Mouse (Mus musculus) hindbrain, embryonic 15.5 days (tissue): ENCODE measurements at regions not wholly inside any gene's neighbourhood (a gene's known extent, or its start where the extent isn't known, plus 50 kb on each side); places are given as distances from the start of the nearest gene placed in this dataset.

Experiments used
- ATAC-seq: fragments of 200-750 bp; cut with Nextera tagmentation; 2 replicates; pipeline ENCODE4 v1.8.0; 2017; ENCODE audit warnings: low read depth, moderate number of reproducible peaks, moderate TSS enrichment; ENCODE audit not compliant: low FRiP score
- H3K27ac ChIP-seq: fragments of 300-500 bp; sonication (generic); replicated peaks from 2 replicates; pipeline ENCODE4 v1.5.1; 2015; ENCODE audit warnings: mild to moderate bottlenecking, inconsistent platforms
- H3K27me3 ChIP-seq: fragments of 300-500 bp; sonication (generic); 2 replicates; pipeline ENCODE4 v1.6.1; 2015; ENCODE audit warnings: control low read depth, inconsistent platforms
- H3K36me3 ChIP-seq: fragments of 300-500 bp; sonication (generic); 2 replicates; pipeline ENCODE4 v1.6.1; 2015; ENCODE audit warnings: control low read depth, inconsistent platforms
- H3K4me1 ChIP-seq: fragments of 300-500 bp; sonication (generic); replicated peaks from 2 replicates; pipeline ENCODE4 v1.6.1; 2015; ENCODE audit warnings: control low read depth, inconsistent platforms
- H3K4me2 ChIP-seq: fragments of 300-500 bp; sonication (generic); 2 replicates; pipeline ENCODE4 v1.6.1; 2015; ENCODE audit warnings: moderate library complexity, mild to moderate bottlenecking, inconsistent platforms
- H3K4me3 ChIP-seq: fragments of 300-500 bp; sonication (generic); 2 replicates; pipeline ENCODE4 v1.5.1; 2015; ENCODE audit warnings: mild to moderate bottlenecking, inconsistent platforms
- H3K9ac ChIP-seq: fragments of 300-500 bp; sonication (generic); 2 replicates; pipeline ENCODE4 v1.6.1; 2015; ENCODE audit warnings: inconsistent platforms
- H3K9me3 ChIP-seq: fragments of 300-500 bp; sonication (generic); 2 replicates; pipeline ENCODE4 v1.6.1; 2016; ENCODE audit warnings: control low read depth, inconsistent platforms
- WGBS: fragments of 180-500 bp; shearing (Covaris S2); methylation state at CpG from one replicate; pipeline ENCODE4 v1.1.7; 2015; 5-methylcytosine and 5-hydroxymethylcytosine counted together

GRCm38 (mm10) chr10:29921658-29922057 lies 278.7 kb downstream of the Cenpw start:
- Histone ChIP-seq H3K36me3 (no peaks in the 10 kb centered on the region), H3K4me3 (no peak overlapping the region), H3K27ac (no peak overlapping the region), H3K4me2 (no peak overlapping the region), H3K4me1 (no peaks in the 10 kb centered on the region), H3K9me3 (no peaks in the 10 kb centered on the region), H3K9ac (no peak overlapping the region), H3K27me3 (no peaks in the 10 kb centered on the region)
- no peak for ATAC-seq
- WGBS: 45% methylated on average over 4 of the region's 4 CpGs

- Histone ChIP-seq H3K9ac (no peak overlapping the region), H3K36me3 (no peaks in the 10 kb centered on the region), H3K4me2 (no peak overlapping the region), H3K9me3 (no peaks in the 10 kb centered on the region), H3K27ac (no peak overlapping the region), H3K4me1 (no peaks in the 10 kb centered on the region), H3K4me3 (no peak overlapping the region), H3K27me3 (no peaks in the 10 kb centered on the region)
- no peak for ATAC-seq
- 56% methylated on average over 1 of the region's 1 CpGs for WGBS
Measured at GRCm38 (mm10) chr10:29897780-29898363, 302.5 kb downstream of the Cenpw start.

- Histone ChIP-seq H3K4me2 (no peak overlapping the region), H3K4me3 (no peak overlapping the region), H3K27ac (no peak overlapping the region), H3K9ac (no peak overlapping the region), H3K9me3 (no peaks in the 10 kb centered on the region), H3K27me3 (no peaks in the 10 kb centered on the region), H3K4me1 (no peaks in the 10 kb centered on the region), H3K36me3 (no peaks in the 10 kb centered on the region)
- no peak for ATAC-seq
Measured at GRCm38 (mm10) chr10:29864566-29864965, 328.9 kb upstream of the Rspo3 start.

- ATAC-seq: no peak
- H3K9me3 ChIP-seq: no peaks in the 10 kb centered on the region
- H3K36me3 ChIP-seq: no peaks in the 10 kb centered on the region
- H3K4me1 ChIP-seq: no peaks in the 10 kb centered on the region
- no peaks in the 10 kb centered on the region for H3K27me3 ChIP-seq
- no peak overlapping the region for H3K4me2 ChIP-seq
- H3K4me3 ChIP-seq: no peak overlapping the region
- no peak overlapping the region for H3K27ac ChIP-seq
- WGBS: 2% methylated on average over 2 of the region's 2 CpGs
- no peak overlapping the region for H3K9ac ChIP-seq
Measured at GRCm38 (mm10) chr10:29855749-29856313, 320.2 kb upstream of the Rspo3 start.

- Histone ChIP-seq H3K4me1 (no peaks in the 10 kb centered on the region), H3K9ac (no peak overlapping the region), H3K4me2 (no peak overlapping the region), H3K27me3 (no peaks in the 10 kb centered on the region), H3K9me3 (no peaks in the 10 kb centered on the region), H3K4me3 (no peak overlapping the region), H3K27ac (no peak overlapping the region), H3K36me3 (no peaks in the 10 kb centered on the region)
- WGBS: 60% methylated on average over 2 of the region's 2 CpGs
- ATAC-seq: no peak
Measured at GRCm38 (mm10) chr10:29852516-29852915, 316.8 kb upstream of the Rspo3 start.

- no peaks in the 10 kb centered on the region for H3K36me3 ChIP-seq
- 75% methylated on average over 5 of the region's 5 CpGs for WGBS
- no peak overlapping the region for H3K27ac ChIP-seq
- H3K9ac ChIP-seq: no peak overlapping the region
- no peaks in the 10 kb centered on the region for H3K27me3 ChIP-seq
- H3K4me2 ChIP-seq: no peak overlapping the region
- no peaks in the 10 kb centered on the region for H3K4me1 ChIP-seq
- H3K4me3 ChIP-seq: no peak overlapping the region
- no peaks in the 10 kb centered on the region for H3K9me3 ChIP-seq
- ATAC-seq: no peak
Measured at GRCm38 (mm10) chr10:29824939-29825658, 289.4 kb upstream of the Rspo3 start.

- Histone ChIP-seq H3K36me3 (no peaks in the 10 kb centered on the region), H3K4me1 (no peaks in the 10 kb centered on the region), H3K27ac (no peak overlapping the region), H3K9me3 (no peaks in the 10 kb centered on the region), H3K27me3 (no peaks in the 10 kb centered on the region), H3K9ac (no peak overlapping the region), H3K4me3 (no peak overlapping the region), H3K4me2 (no peak overlapping the region)
- ATAC-seq: no peak
Measured at GRCm38 (mm10) chr10:29824413-29824812, 288.7 kb upstream of the Rspo3 start.

- Histone ChIP-seq H3K4me2 (no peak overlapping the region), H3K27ac (no peak overlapping the region), H3K9me3 (no peaks in the 10 kb centered on the region), H3K27me3 (no peaks in the 10 kb centered on the region), H3K4me3 (no peak overlapping the region), H3K4me1 (no peaks in the 10 kb centered on the region), H3K9ac (no peak overlapping the region), H3K36me3 (no peaks in the 10 kb centered on the region)
- ATAC-seq: no peak
- WGBS: 90% methylated on average over 2 of the region's 2 CpGs
Measured at GRCm38 (mm10) chr10:29823177-29823576, 287.5 kb upstream of the Rspo3 start.

- Histone ChIP-seq H3K27me3 (no peaks in the 10 kb centered on the region), H3K27ac (no peak overlapping the region), H3K4me3 (no peak overlapping the region), H3K9me3 (no peaks in the 10 kb centered on the region), H3K4me2 (no peak overlapping the region), H3K4me1 (no peaks in the 10 kb centered on the region), H3K9ac (no peak overlapping the region), H3K36me3 (no peaks in the 10 kb centered on the region)
- WGBS: 41% methylated on average over 6 of the region's 6 CpGs
- peak; percentile 71 for ATAC-seq
Measured at GRCm38 (mm10) chr10:29803915-29804545, 268.4 kb upstream of the Rspo3 start.

- Histone ChIP-seq H3K4me1 (no peaks in the 10 kb centered on the region), H3K27me3 (no peaks in the 10 kb centered on the region), H3K4me3 (no peak overlapping the region), H3K36me3 (no peaks in the 10 kb centered on the region), H3K9me3 (no peaks in the 10 kb centered on the region), H3K27ac (no peak overlapping the region), H3K9ac (no peak overlapping the region), H3K4me2 (no peak overlapping the region)
- WGBS: 96% methylated on average over 3 of the region's 3 CpGs
- no peak for ATAC-seq
Measured at GRCm38 (mm10) chr10:29802637-29803036, 267.0 kb upstream of the Rspo3 start.

GRCm38 (mm10) chr10:29794663-29795062 lies 259.0 kb upstream of the Rspo3 start:
- no peak overlapping the region for H3K27ac ChIP-seq
- H3K36me3 ChIP-seq: no peaks in the 10 kb centered on the region
- H3K4me3 ChIP-seq: no peak overlapping the region
- H3K4me1 ChIP-seq: no peaks in the 10 kb centered on the region
- H3K9me3 ChIP-seq: no peaks in the 10 kb centered on the region
- H3K4me2 ChIP-seq: no peak overlapping the region
- no peak overlapping the region for H3K9ac ChIP-seq
- WGBS: 97% methylated on average over 1 of the region's 1 CpGs
- no peak for ATAC-seq
- H3K27me3 ChIP-seq: no peaks in the 10 kb centered on the region

GRCm38 (mm10) chr10:29786220-29786810 lies 250.6 kb upstream of the Rspo3 start:
- Histone ChIP-seq H3K4me3 (no peak overlapping the region), H3K27ac (no peak overlapping the region), H3K27me3 (no peaks in the 10 kb centered on the region), H3K9ac (no peak overlapping the region), H3K9me3 (no peaks in the 10 kb centered on the region), H3K4me1 (no peaks in the 10 kb centered on the region), H3K4me2 (no peak overlapping the region), H3K36me3 (no peaks in the 10 kb centered on the region)
- 66% methylated on average over 2 of the region's 2 CpGs for WGBS
- ATAC-seq: no peak
